Mouse (Mus musculus): ENCODE measurements around the gene Rin2. TPM values are rescaled to one million over a fixed set of nuclear protein-coding genes. Genes with fewer than 3 reads are reported as not detected.
A peak's percentile ranks its signal among the peaks of the same experiment; 100 is the strongest.

The Rin2 gene
- polyA plus RNA-seq, 1 experiment: 9.3 TPM

DNA sequence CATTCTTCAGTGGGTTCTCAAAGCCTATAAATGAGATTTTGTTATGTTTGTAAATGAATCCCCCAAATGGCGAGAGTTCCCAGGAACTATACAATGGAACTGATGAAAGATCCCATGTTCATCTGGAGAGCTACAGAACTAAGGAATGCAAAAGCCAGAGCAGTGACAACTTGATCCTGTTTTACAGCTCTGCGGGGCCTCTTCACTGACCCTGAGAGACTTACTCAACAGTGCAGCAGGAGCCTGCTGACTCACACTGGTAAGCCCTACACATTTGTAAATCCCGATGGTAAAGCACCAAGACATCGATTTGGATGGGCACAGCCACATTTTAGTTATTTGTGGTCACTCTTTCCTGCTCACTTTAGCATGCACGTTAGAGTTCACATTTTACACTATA is 62.2 kb downstream of the Rin2 start:
- Histone ChIP-seq H3K4me3 (ENCODE audit: insufficient read depth, poor library complexity, severe bottlenecking) (no peak overlapping the region), H3K27me3 (ENCODE audit: control insufficient read depth, insufficient read depth, insufficient read length) (no peaks in the 10 kb centered on the region), H3K79me2 (ENCODE audit: control insufficient read depth, insufficient read depth) (no peaks in the 10 kb centered on the region), H3K79me3 (ENCODE audit: low read depth) (no peaks in the 10 kb centered on the region), H3K36me3 (ENCODE audit: control insufficient read depth, insufficient read depth) (no peaks in the 10 kb centered on the region), H3ac (ENCODE audit: control insufficient read depth, insufficient read length, low read depth) (no peak overlapping the region)
- TF ChIP-seq MYOD1 (IDR thresholded peaks at IDR 0.05; ENCODE audit: control insufficient read depth, insufficient read length, low read depth) (peak; percentile 15), CEBPB (IDR thresholded peaks at IDR 0.05; ENCODE audit: low read depth) (peak; percentile 49), FOSL1 (IDR thresholded peaks at IDR 0.05; ENCODE audit: insufficient read depth, low read length, poor library complexity, severe bottlenecking) (no peak)

DNA sequence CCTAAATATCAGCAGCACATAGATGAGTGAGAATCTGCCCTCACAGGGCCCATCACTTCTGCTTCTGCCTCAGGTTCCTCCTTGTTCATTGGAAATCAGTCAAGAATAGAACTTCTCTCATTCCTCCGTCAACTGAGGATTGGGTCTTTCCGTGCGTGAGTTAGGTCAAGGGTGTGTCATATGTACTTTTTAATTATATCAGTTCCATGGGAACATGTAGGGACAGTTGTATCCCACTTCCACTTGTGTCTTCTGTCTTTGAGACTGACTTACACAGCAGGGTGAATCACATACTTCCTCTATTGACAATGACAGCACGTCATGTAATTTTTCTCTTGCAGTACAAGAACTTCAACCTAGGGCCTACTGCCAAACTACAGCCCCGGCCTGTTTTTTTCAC is 65.7 kb downstream of the Rin2 start:
- Histone ChIP-seq H3K36me3 (ENCODE audit: control insufficient read depth, insufficient read depth) (no peaks in the 10 kb centered on the region), H3K27me3 (ENCODE audit: control insufficient read depth, insufficient read depth, insufficient read length) (no peaks in the 10 kb centered on the region), H3K79me2 (ENCODE audit: control insufficient read depth, insufficient read depth) (no peaks in the 10 kb centered on the region), H3ac (ENCODE audit: control insufficient read depth, insufficient read length, low read depth) (no peak overlapping the region), H3K79me3 (ENCODE audit: low read depth) (no peaks in the 10 kb centered on the region), H3K4me3 (ENCODE audit: insufficient read depth, poor library complexity, severe bottlenecking) (no peak overlapping the region)
- TF ChIP-seq FOSL1 (IDR thresholded peaks at IDR 0.05; ENCODE audit: insufficient read depth, low read length, poor library complexity, severe bottlenecking) (no peak), MYOG (IDR thresholded peaks at IDR 0.05; ENCODE audit: control insufficient read depth, extremely low read depth, insufficient read length) (no peak), CEBPB (IDR thresholded peaks at IDR 0.05; ENCODE audit: low read depth) (no peak), USF1 (IDR thresholded peaks at IDR 0.05; ENCODE audit: low read depth) (no peak), CTCF (IDR thresholded peaks at IDR 0.05; ENCODE audit: control insufficient read depth, insufficient read depth, insufficient read length) (no peak), MAX (IDR thresholded peaks at IDR 0.05) (no peak), MYOD1 (IDR thresholded peaks at IDR 0.05; ENCODE audit: control insufficient read depth, insufficient read length, low read depth) (no peak)

DNA sequence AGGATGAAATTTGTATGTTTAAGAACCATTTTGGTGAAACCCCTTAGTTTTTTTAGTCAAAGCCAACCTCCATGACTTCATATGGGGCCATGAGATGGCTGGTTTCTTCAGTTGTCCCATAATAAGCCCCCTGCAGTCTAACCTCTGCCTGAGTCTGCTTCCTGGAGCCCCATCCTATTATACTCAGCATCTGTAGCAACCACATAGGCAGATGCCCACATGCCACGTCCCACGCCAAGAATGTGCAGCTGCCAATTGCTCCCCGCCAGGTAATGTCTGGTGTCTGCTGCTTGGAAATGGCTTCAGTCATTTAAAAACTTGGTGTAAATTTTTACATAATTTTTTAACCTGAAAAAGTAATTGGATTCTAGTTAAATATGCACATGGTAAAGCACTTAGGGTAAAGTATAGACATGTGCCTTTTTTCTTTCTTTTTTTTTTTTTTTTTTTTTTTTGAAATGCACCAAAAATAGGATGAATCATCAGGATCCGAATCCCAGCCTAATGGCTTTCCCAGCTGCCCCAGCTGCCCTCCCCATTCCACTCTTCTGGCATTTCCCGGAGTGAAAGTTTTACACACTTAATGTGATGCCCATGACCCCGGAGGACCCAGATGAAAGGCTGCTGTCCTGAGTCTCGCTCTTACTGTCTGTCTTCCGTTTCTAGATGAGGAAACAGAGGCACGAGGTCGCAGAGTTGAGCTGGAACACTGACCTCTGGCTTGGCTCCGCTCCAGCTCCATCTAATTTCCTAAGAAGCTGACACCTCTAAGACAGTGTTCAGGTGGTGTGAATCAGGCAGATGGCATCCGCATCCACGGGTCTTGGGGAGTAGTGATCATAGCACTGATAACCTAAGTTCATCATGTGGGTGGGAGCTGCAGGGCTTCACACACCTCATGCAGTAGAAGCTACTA is 68.0 kb downstream of the Rin2 start:
- Histone ChIP-seq H3K27me3 (ENCODE audit: control insufficient read depth, insufficient read depth, insufficient read length) (no peaks in the 10 kb centered on the region), H3K4me3 (ENCODE audit: insufficient read depth, poor library complexity, severe bottlenecking) (no peak overlapping the region), H3K36me3 (ENCODE audit: control insufficient read depth, insufficient read depth) (no peaks in the 10 kb centered on the region), H3ac (ENCODE audit: control insufficient read depth, insufficient read length, low read depth) (no peak overlapping the region), H3K79me3 (ENCODE audit: low read depth) (no peaks in the 10 kb centered on the region), H3K79me2 (ENCODE audit: control insufficient read depth, insufficient read depth) (no peaks in the 10 kb centered on the region)
- TF ChIP-seq MYOD1 (IDR thresholded peaks at IDR 0.05; ENCODE audit: control insufficient read depth, insufficient read length, low read depth) (peak; percentile 92), MAX (IDR thresholded peaks at IDR 0.05) (no peak), USF1 (IDR thresholded peaks at IDR 0.05; ENCODE audit: low read depth) (no peak)

DNA sequence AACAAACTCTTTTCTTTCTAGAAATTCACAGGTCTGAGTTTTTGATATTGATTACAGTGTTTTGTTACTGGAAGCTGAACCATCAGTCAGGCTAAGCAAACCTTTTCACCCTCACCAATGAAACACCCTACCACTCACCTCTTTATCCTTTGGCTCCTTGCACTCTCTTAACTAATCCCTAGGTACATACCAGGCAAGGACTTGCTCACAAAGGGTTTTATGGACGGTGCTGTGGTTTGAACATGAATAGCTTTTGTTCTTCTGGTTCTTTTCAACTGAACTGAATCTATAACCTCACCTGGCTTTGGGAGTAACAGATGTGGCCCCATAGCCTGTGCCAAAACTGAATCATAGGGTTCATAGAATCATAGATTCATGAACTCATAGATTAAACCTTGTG is 71.4 kb downstream of the Rin2 start:
- no peaks in the 10 kb centered on the region for H3K36me3 ChIP-seq (ENCODE audit: control insufficient read depth, insufficient read depth)
- no peaks in the 10 kb centered on the region for H3K27me3 ChIP-seq (ENCODE audit: control insufficient read depth, insufficient read depth, insufficient read length)
- no peak overlapping the region for H3K4me3 ChIP-seq (ENCODE audit: insufficient read depth, poor library complexity, severe bottlenecking)
- no peaks in the 10 kb centered on the region for H3K79me3 ChIP-seq (ENCODE audit: low read depth)
- H3K79me2 ChIP-seq (ENCODE audit: control insufficient read depth, insufficient read depth): no peaks in the 10 kb centered on the region
- TF ChIP-seq FOSL1 (IDR thresholded peaks at IDR 0.05; ENCODE audit: insufficient read depth, low read length, poor library complexity, severe bottlenecking): no peak
- no peak for TF ChIP-seq CTCF (IDR thresholded peaks at IDR 0.05; ENCODE audit: control insufficient read depth, insufficient read depth, insufficient read length)
- no peak for TF ChIP-seq MAX (IDR thresholded peaks at IDR 0.05)
- TF ChIP-seq MYOD1 (IDR thresholded peaks at IDR 0.05; ENCODE audit: control insufficient read depth, insufficient read length, low read depth): no peak
- no peak for TF ChIP-seq CEBPB (IDR thresholded peaks at IDR 0.05; ENCODE audit: low read depth)
- TF ChIP-seq USF1 (IDR thresholded peaks at IDR 0.05; ENCODE audit: low read depth): no peak
- H3ac ChIP-seq (ENCODE audit: control insufficient read depth, insufficient read length, low read depth): no peak overlapping the region

DNA sequence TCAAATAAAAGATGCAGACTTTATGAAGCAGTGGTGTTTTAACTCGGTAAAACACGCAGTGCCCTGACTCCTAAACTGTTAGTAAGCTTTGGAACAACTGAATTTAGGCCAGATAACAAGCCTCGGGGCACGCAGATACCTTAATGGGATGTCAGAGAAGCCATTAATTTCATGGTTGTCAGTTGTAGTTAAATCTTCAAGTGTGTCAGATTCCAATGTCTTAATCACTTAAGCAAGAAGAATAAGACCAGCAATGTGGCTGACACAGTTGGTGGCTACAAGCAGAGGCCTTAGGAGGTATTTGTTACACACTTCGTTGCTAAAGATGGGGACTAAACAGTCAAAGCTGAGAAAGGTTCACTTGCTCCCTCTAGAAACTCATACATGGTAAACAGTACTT is 74.6 kb downstream of the Rin2 start:
- no peak overlapping the region for H3K4me3 ChIP-seq (ENCODE audit: insufficient read depth, poor library complexity, severe bottlenecking)
- H3K36me3 ChIP-seq (ENCODE audit: control insufficient read depth, insufficient read depth): no peaks in the 10 kb centered on the region
- TF ChIP-seq MYOD1 (IDR thresholded peaks at IDR 0.05; ENCODE audit: control insufficient read depth, insufficient read length, low read depth) (no peak), CTCF (IDR thresholded peaks at IDR 0.05; ENCODE audit: control insufficient read depth, insufficient read depth, insufficient read length) (no peak), MYOG (IDR thresholded peaks at IDR 0.05; ENCODE audit: control insufficient read depth, extremely low read depth, insufficient read length) (no peak), USF1 (IDR thresholded peaks at IDR 0.05; ENCODE audit: low read depth) (no peak), CEBPB (IDR thresholded peaks at IDR 0.05; ENCODE audit: low read depth) (no peak), FOSL1 (IDR thresholded peaks at IDR 0.05; ENCODE audit: insufficient read depth, low read length, poor library complexity, severe bottlenecking) (no peak), MAX (IDR thresholded peaks at IDR 0.05) (no peak)
- H3K79me2 ChIP-seq (ENCODE audit: control insufficient read depth, insufficient read depth): no peaks in the 10 kb centered on the region
- H3K27me3 ChIP-seq (ENCODE audit: control insufficient read depth, insufficient read depth, insufficient read length): no peaks in the 10 kb centered on the region
- no peak overlapping the region for H3ac ChIP-seq (ENCODE audit: control insufficient read depth, insufficient read length, low read depth)
- no peaks in the 10 kb centered on the region for H3K79me3 ChIP-seq (ENCODE audit: low read depth)

DNA sequence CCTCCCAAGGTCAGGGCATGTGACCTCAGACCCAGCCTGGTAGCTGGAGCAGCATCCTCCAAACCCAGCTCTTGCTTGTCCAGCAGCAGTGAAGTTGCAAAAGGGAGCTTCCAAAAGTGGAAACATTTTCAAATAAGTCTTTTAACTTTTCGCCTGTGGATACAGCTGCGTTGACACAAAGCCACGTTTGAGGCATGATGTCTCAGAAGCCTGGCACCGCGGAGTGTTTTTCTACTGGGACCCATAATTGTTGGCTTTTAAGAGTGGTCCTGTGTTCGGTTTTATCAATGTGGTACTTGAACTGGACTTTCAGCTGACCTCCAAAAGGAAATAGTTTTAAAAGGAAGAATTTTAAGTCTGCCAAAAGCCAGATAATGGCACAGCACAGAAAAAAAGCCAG is 77.6 kb downstream of the Rin2 start:
- Histone ChIP-seq H3K27me3 (ENCODE audit: control insufficient read depth, insufficient read depth, insufficient read length) (no peaks in the 10 kb centered on the region), H3K79me3 (ENCODE audit: low read depth) (no peaks in the 10 kb centered on the region), H3ac (ENCODE audit: control insufficient read depth, insufficient read length, low read depth) (no peak overlapping the region), H3K36me3 (ENCODE audit: control insufficient read depth, insufficient read depth) (no peaks in the 10 kb centered on the region), H3K79me2 (ENCODE audit: control insufficient read depth, insufficient read depth) (no peaks in the 10 kb centered on the region), H3K4me3 (ENCODE audit: insufficient read depth, poor library complexity, severe bottlenecking) (no peak overlapping the region)
- TF ChIP-seq CTCF (IDR thresholded peaks at IDR 0.05; ENCODE audit: control insufficient read depth, insufficient read depth, insufficient read length) (no peak), MYOG (IDR thresholded peaks at IDR 0.05; ENCODE audit: control insufficient read depth, extremely low read depth, insufficient read length) (no peak), MAX (IDR thresholded peaks at IDR 0.05) (no peak), MYOD1 (IDR thresholded peaks at IDR 0.05; ENCODE audit: control insufficient read depth, insufficient read length, low read depth) (no peak), FOSL1 (IDR thresholded peaks at IDR 0.05; ENCODE audit: insufficient read depth, low read length, poor library complexity, severe bottlenecking) (no peak), CEBPB (IDR thresholded peaks at IDR 0.05; ENCODE audit: low read depth) (no peak), USF1 (IDR thresholded peaks at IDR 0.05; ENCODE audit: low read depth) (no peak)
